Mouse (Mus musculus) neutrophil, adult 5-6 weeks (primary cell): Measurements from ENCODE around the gene Vsir. TPM values are rescaled to one million over a fixed set of nuclear protein-coding genes. Genes with fewer than 3 reads are reported as not detected.

ENCODE experiments used
- ATAC-seq: fragments of 151-379, 151-347 bp; 2 replicates; pipeline ENCODE4 v1.8.0; 2017; ENCODE audit warnings: mild to moderate bottlenecking, moderate TSS enrichment; ENCODE audit not compliant: insufficient number of reproducible peaks, poor library complexity, low FRiP score, severe bottlenecking; ENCODE audit errors: extremely low read depth
- total RNA-seq: library from RNA; stranded (forward); fragments of 200-1000 nt; gene quantifications from 2 replicates; pipeline ENCODE4 v1.2.3, GENCODE M21; 2017

Vsir gene
- total RNA-seq, 1 experiment from 2014 or later = 440 TPM

GRCm38 (mm10) chr10:60351248-60351647 is 4.6 kb downstream of the Vsir start:
- ATAC-seq = no peak

GRCm38 (mm10) chr10:60351761-60352455 is 5.3 kb downstream of the Vsir start:
- ATAC-seq = peak; percentile 75

GRCm38 (mm10) chr10:60353241-60354002 is 6.8 kb downstream of the Vsir start:
- ATAC-seq = no peak

GRCm38 (mm10) chr10:60354003-60354325 is 7.3 kb downstream of the Vsir start:
- ATAC-seq = no peak

- ATAC-seq = no peak
Measured at GRCm38 (mm10) chr10:60354881-60355677, 8.4 kb downstream of the Vsir start.

- no peak for ATAC-seq
Measured at GRCm38 (mm10) chr10:60357441-60357840, 10.8 kb downstream of the Vsir start.

- no peak for ATAC-seq
Measured at GRCm38 (mm10) chr10:60357901-60358300, 11.2 kb downstream of the Vsir start.

GRCm38 (mm10) chr10:60358776-60359175 is 12.1 kb downstream of the Vsir start:
- no peak for ATAC-seq

- no peak for ATAC-seq
Measured at GRCm38 (mm10) chr10:60361615-60362309, 15.1 kb downstream of the Vsir start.

- ATAC-seq = no peak
Measured at GRCm38 (mm10) chr10:60362310-60362628, 15.6 kb downstream of the Vsir start.

- ATAC-seq = no peak
Measured at GRCm38 (mm10) chr10:60363426-60363825, 16.8 kb downstream of the Vsir start.

- peak; percentile 16 for ATAC-seq
Measured at GRCm38 (mm10) chr10:60367145-60367544, 20.5 kb downstream of the Vsir start.

- ATAC-seq = no peak
Measured at GRCm38 (mm10) chr10:60367904-60368303, 21.3 kb downstream of the Vsir start.

GRCm38 (mm10) chr10:60369405-60369804 is 22.8 kb downstream of the Vsir start:
- ATAC-seq = peak; percentile 69

- ATAC-seq = no peak
Measured at GRCm38 (mm10) chr10:60370098-60370497, 23.4 kb downstream of the Vsir start.

- ATAC-seq = peak; percentile 5; the same call in 1 of the 2 replicates
Measured at GRCm38 (mm10) chr10:60370601-60371061, 24.0 kb downstream of the Vsir start.

- peak; percentile 23 for ATAC-seq
Measured at GRCm38 (mm10) chr10:60371596-60372386, 25.1 kb downstream of the Vsir start.

GRCm38 (mm10) chr10:60373543-60373936 is 26.9 kb downstream of the Vsir start:
- ATAC-seq = no peak
